Mouse (Mus musculus) cortical plate, adult 2 months (tissue): ENCODE measurements at regions not wholly inside any gene's neighbourhood (a gene's known extent, or its start where the extent isn't known, plus 50 kb on each side); places are given as distances from the start of the nearest gene placed in this dataset.

ENCODE experiments used
- CTCF ChIP-seq: fragments of 200-500 bp; IDR thresholded peaks from 2 replicates; pipeline ENCODE4 v1.5.1; 2011; ENCODE audit warnings: mild to moderate bottlenecking, control low read depth, low read length; ENCODE audit not compliant: insufficient read depth; ENCODE audit errors: extremely low read depth
- POLR2A ChIP-seq: fragments of 200-500 bp; IDR thresholded peaks from 2 replicates; pipeline ENCODE4 v1.6.1; 2011; ENCODE audit warnings: mild to moderate bottlenecking, low read length, control low read depth; ENCODE audit not compliant: insufficient read depth; ENCODE audit errors: extremely low read depth

- no peak for TF ChIP-seq CTCF
- no peak for TF ChIP-seq POLR2A
These were observed 69.9 kb downstream of the Atoh1 start for GRCm38 (mm10) chr6:64798804-64799203.
